Mouse (Mus musculus) forebrain, embryonic 15.5 days (tissue): ENCODE measurements around the gene Gm49711. TPM values are rescaled to one million over a fixed set of nuclear protein-coding genes. Genes with fewer than 3 reads are reported as not detected.

Source experiments
- ATAC-seq: fragments of 200-750 bp; cut with Nextera tagmentation; replicated peaks from 2 replicates; pipeline ENCODE4 v1.8.0; 2017; ENCODE audit warnings: mild to moderate bottlenecking, moderate TSS enrichment, moderate library complexity
- H3K27ac ChIP-seq: fragments of 300-500 bp; sonication (generic); replicated peaks from 2 replicates; pipeline ENCODE4 v1.5.1; 2015; ENCODE audit warnings: mild to moderate bottlenecking, inconsistent platforms
- H3K27me3 ChIP-seq: fragments of 300-500 bp; sonication (generic); 2 replicates; pipeline ENCODE4 v1.6.1; 2015; ENCODE audit warnings: inconsistent platforms
- H3K36me3 ChIP-seq: fragments of 300-500 bp; sonication (generic); 2 replicates; pipeline ENCODE4 v1.6.1; 2015; ENCODE audit warnings: mild to moderate bottlenecking, inconsistent platforms
- H3K4me1 ChIP-seq: fragments of 300-500 bp; sonication (generic); 2 replicates; pipeline ENCODE4 v1.6.1; 2015; ENCODE audit warnings: inconsistent platforms
- H3K4me2 ChIP-seq: fragments of 300-500 bp; sonication (generic); replicated peaks from 2 replicates; pipeline ENCODE4 v1.6.1; 2015; ENCODE audit warnings: mild to moderate bottlenecking, inconsistent platforms
- H3K4me3 ChIP-seq: fragments of 300-500 bp; sonication (generic); 2 replicates; pipeline ENCODE4 v1.5.1; 2015; ENCODE audit warnings: mild to moderate bottlenecking, inconsistent platforms
- H3K9ac ChIP-seq: fragments of 300-500 bp; sonication (generic); replicated peaks from 2 replicates; pipeline ENCODE4 v1.6.1; 2015; ENCODE audit warnings: mild to moderate bottlenecking, inconsistent platforms
- H3K9me3 ChIP-seq: fragments of 300-500 bp; sonication (generic); 2 replicates; pipeline ENCODE4 v1.6.1; 2016; ENCODE audit warnings: inconsistent platforms
- WGBS: fragments of 180-500 bp; shearing (Covaris S2); methylation state at CpG from one replicate; pipeline ENCODE4 v1.1.7; 2015; ENCODE audit warnings: mixed read lengths; 5-methylcytosine and 5-hydroxymethylcytosine counted together
- polyA plus RNA-seq: library from polyadenylated mRNA; unstranded; fragments of >200 nt; fragmentation: Nextera tagmentation; extraction: Ambion mirVana; gene quantifications from 2 replicates; pipeline ENCODE4 v1.2.1, GENCODE M21; 2015

Gm49711 gene
- polyA plus RNA-seq, 1 experiment from 2014 or later: 0.42 TPM

DNA sequence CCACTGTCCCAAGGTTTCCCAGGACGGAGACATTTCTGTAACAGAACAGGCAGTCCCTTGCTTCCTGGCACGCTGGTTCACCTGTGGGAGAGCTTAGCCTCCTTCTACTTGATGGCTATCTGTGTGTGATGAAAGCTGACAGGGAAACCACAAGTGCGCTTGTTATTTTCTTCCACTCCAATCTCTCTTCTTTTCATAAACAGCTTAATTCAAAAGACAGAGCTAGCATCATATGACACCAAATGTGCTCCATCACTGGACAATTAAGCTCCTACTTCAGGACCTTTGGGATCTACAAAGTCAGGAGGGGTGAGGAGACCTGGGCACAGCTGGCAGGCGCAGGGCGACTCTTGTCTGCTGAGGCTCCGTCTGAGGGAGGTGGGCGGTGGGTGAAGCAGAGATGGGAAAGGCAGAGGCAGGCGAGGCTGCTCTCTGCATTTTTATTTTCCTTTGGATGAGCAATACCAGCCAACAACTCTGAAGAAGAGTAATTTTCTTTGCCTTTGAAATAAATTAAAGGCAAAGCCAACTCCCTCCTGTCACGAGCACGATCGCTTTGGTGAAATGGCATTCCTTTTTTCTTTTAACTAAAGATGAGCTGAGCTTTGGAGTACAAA, 76.1 kb downstream of the Gm49711 start:
- no peak overlapping the region for H3K4me2 ChIP-seq
- no peak overlapping the region for H3K4me3 ChIP-seq
- no peaks in the 10 kb centered on the region for H3K9me3 ChIP-seq
- ATAC-seq: no peak
- no peaks in the 10 kb centered on the region for H3K36me3 ChIP-seq
- no peaks in the 10 kb centered on the region; the same call in 1 of the 2 replicates for H3K4me1 ChIP-seq
- 83% methylated on average over 11 of the region's 11 CpGs for WGBS
- H3K9ac ChIP-seq: no peak overlapping the region
- H3K27ac ChIP-seq: no peak overlapping the region
- H3K27me3 ChIP-seq: no peaks in the 10 kb centered on the region

DNA sequence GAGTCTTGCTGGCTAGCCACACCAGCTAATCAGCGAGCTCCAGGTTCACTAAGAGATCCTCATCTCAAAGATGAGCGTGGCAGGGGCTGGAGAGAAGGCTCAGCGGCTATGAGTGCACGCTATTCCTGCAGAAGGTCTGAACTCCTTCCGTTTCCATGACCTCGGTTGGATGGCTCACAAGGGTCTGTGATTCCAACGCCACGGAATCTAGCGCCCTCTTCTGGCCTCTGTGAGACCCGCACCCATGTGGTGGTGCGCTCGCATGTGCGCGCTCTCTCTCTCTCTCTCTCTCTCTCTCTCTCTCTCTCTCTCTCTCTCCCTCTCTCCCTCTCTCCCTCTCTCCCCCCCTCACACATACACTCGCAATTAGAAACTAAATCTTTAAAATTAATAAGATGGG, 78.2 kb downstream of the Gm49711 start:
- H3K4me1 ChIP-seq: peaks cover 9% of the 10 kb centered on the region
- H3K9ac ChIP-seq: no peak overlapping the region
- ATAC-seq: no peak
- no peaks in the 10 kb centered on the region for H3K27me3 ChIP-seq
- no peaks in the 10 kb centered on the region for H3K36me3 ChIP-seq
- H3K9me3 ChIP-seq: no peaks in the 10 kb centered on the region
- H3K4me3 ChIP-seq: no peak overlapping the region
- H3K4me2 ChIP-seq: no peak overlapping the region
- H3K27ac ChIP-seq: no peak overlapping the region
- WGBS: 92% methylated on average over 15 of the region's 15 CpGs

DNA sequence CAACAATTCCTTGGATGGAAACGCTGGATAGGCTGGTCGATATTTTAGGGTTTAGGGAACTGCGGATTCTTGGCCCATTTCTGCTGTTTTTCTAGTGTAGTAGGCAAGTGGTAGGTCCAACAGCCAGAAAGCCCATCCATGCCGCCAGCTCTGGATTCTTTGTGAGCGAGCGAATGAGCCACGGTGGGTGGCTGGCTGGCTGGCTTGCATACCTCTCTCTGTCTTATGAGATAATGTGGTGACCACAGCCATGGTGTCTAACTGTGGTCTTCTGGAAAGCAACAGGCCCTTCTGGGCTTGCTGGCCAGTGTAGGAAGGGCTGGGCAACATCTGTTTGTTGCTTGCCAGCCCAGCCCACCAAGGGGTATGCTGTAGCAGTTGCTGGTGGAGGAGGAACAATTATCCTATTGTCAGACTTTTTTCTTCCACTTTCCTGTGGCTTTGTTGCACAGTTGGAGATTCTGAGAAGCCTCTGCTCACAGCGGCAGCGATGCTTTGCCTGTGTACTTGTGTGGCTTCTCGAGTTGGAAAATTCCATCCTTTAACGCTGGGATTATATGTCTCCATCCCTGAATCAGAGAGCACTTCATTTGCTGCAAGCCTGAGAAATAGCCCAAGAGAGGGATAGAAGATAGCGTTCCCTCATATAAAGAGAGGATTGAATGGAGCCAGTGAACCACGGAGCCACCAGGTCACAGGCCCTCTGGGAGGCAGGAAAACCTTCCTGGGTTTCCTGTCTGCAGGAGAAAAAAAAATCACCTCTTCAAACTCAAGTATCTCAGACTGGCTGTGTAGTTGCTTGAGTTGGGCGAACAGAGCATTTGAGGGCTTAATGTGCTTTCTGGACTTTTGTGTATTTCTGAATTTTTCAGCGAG, 81.5 kb downstream of the Gm49711 start:
- ATAC-seq: no peak
- Histone ChIP-seq H3K4me1 (peaks cover 16% of the 10 kb centered on the region), H3K9ac (no peak overlapping the region), H3K4me3 (no peak overlapping the region), H3K9me3 (no peaks in the 10 kb centered on the region), H3K36me3 (no peaks in the 10 kb centered on the region), H3K27me3 (no peaks in the 10 kb centered on the region), H3K4me2 (no peak overlapping the region), H3K27ac (0 out of 2 replicates have a peak overlapping the region, but pooled peaks have one; percentile 19)
- WGBS: 33% methylated on average over 15 of the region's 15 CpGs

DNA sequence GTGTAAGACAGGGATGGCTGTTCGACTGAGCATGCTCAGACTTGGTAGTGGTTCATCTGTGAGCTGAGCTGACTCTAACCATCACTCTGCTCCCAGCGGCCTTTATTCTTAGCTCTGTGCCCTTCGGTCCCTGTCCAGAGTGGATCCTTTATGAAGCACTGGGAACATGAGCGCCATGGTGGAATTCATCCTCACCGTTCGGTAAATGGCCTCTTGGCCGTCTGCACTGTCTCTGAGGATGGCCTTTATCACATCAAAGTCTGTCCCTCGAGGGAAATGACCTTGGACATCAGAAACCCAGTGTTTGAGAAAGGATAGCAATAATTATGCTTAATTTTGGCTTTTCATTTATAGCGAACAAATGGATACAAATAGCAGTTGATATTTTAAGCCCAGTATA, 82.2 kb downstream of the Gm49711 start:
- no peaks in the 10 kb centered on the region for H3K27me3 ChIP-seq
- H3K4me2 ChIP-seq: no peak overlapping the region
- H3K4me3 ChIP-seq: no peak overlapping the region
- H3K9me3 ChIP-seq: no peaks in the 10 kb centered on the region
- 74% methylated on average over 9 of the region's 9 CpGs for whole genome bisulfite sequencing
- H3K36me3 ChIP-seq: no peaks in the 10 kb centered on the region
- H3K4me1 ChIP-seq: peaks cover 16% of the 10 kb centered on the region
- no peak overlapping the region for H3K9ac ChIP-seq
- ATAC-seq: no peak
- H3K27ac ChIP-seq: no peak overlapping the region

DNA sequence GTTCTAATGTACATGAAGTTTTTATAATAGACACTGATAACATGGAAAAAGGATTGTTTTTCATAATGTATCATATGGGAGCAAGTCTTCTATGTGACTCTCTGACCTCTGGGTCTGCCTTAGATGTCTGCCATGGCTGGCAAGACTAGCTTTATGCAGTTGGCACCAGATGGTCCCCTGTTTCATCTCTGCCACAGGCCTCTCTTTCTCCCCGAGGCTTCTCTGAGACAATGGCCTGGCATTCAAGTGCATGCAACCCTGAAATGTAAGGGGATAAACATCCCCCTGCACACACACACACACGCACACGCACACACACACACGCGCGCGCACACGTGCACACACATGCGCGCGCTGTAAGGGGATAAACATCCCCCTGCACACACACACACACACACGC, 82.9 kb downstream of the Gm49711 start:
- no peak for ATAC-seq
- no peaks in the 10 kb centered on the region for H3K36me3 ChIP-seq
- H3K4me3 ChIP-seq: no peak overlapping the region
- H3K9ac ChIP-seq: no peak overlapping the region
- peaks cover 16% of the 10 kb centered on the region for H3K4me1 ChIP-seq
- H3K4me2 ChIP-seq: no peak overlapping the region
- no peak overlapping the region for H3K27ac ChIP-seq
- 76% methylated on average over 12 of the region's 12 CpGs for WGBS
- H3K9me3 ChIP-seq: no peaks in the 10 kb centered on the region
- H3K27me3 ChIP-seq: no peaks in the 10 kb centered on the region

DNA sequence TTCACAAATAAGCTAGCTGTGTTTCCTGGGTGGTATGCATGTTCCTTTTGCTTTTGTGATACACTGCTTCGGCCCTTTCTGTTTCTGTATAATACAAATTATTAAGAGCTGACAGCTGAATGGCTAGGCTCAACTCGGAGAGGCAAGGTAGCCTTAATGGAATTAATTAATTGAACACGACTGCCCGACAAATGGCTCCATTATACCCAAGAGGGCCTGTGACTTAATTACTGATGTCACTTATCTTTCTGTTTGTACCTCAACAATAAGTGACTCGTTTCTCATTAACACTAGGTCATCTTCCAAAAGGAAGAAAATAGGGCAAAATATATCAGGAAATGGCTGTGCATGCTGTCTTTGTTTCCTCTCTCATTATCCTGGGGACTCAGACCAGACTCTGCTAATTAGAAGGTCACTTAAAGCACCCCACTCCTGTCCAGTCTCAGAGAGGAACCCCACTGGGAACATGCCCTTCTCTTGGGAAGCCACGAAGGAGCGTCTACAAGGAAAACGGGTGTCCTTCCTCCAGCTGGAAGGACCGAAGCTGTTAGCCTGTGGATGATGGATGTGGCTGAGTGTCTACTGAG, 84.4 kb downstream of the Gm49711 start:
- Histone ChIP-seq H3K36me3 (no peaks in the 10 kb centered on the region), H3K9ac (no peak overlapping the region), H3K4me2 (no peak overlapping the region), H3K4me1 (peaks cover 16% of the 10 kb centered on the region), H3K9me3 (no peaks in the 10 kb centered on the region), H3K27ac (0 out of 2 replicates have a peak overlapping the region, but pooled peaks have one; percentile 15), H3K27me3 (no peaks in the 10 kb centered on the region), H3K4me3 (no peak overlapping the region)
- ATAC-seq: no peak
- WGBS: 6% methylated on average over 9 of the region's 9 CpGs

DNA sequence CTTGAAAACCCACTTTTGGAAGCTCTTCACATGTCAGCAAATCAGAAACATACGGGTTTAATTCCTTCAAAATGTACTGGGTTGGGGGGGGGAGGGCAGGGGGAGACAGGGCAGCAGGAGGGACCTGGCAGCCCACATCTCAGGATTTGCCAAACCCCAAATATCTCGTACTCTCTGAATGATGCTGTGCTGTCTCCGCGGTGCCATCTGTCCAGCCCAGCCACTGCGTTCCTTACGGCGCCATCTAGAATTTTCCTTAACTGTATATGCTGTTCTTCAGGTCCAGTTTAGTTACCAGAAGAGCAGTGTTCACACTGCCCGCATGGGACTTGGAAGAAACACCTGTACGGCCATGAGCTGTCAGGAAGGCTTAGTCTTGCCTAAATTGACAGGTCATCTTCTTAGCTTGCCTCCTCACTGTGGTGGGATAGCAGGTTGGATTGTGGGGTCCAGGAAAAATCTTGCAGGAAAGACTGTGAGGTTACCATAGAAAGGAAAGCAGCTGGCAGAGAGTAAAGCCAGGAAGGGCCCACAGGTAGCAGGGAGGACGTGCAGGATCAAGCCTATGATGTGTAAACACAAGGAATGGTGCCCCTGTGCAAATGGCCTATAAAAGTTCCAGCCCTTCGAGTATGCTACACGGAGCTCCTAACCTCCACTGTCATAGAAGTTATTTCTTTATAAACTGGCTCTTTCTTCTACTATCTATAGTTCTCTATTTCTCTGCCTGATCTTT, 89.7 kb downstream of the Gm49711 start:
- H3K27ac ChIP-seq: no peak overlapping the region
- no peak overlapping the region for H3K4me2 ChIP-seq
- 0 out of 2 replicates have a peak, but pooled peaks cover under 1% of the 10 kb centered on the region for H3K4me1 ChIP-seq
- H3K4me3 ChIP-seq: no peak overlapping the region
- ATAC-seq: no peak
- H3K27me3 ChIP-seq: no peaks in the 10 kb centered on the region
- no peaks in the 10 kb centered on the region for H3K9me3 ChIP-seq
- no peaks in the 10 kb centered on the region for H3K36me3 ChIP-seq
- WGBS: 84% methylated on average over 12 of the region's 12 CpGs
- H3K9ac ChIP-seq: no peak overlapping the region

DNA sequence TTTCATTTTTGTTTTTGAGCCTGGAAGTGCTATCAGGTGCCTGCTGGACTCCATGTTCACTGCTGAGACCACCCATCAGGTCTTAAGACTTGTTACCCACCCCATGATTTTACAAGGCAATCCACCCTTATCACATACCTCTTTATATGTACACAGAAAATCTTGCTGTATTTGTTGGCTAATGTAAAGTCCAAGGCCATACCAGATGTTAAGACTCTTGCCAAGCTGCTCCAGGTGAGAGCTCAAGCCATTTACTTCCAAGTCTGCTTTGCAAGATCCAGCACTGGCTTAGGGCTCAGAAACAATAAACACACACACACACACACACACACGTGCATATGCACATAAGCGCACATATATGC, 90.2 kb downstream of the Gm49711 start:
- H3K36me3 ChIP-seq: no peaks in the 10 kb centered on the region
- H3K4me3 ChIP-seq: no peak overlapping the region
- no peak overlapping the region for H3K9ac ChIP-seq
- ATAC-seq: no peak
- H3K27me3 ChIP-seq: no peaks in the 10 kb centered on the region
- no peaks in the 10 kb centered on the region for H3K4me1 ChIP-seq
- no peak overlapping the region for H3K4me2 ChIP-seq
- no peak overlapping the region for H3K27ac ChIP-seq
- H3K9me3 ChIP-seq: no peaks in the 10 kb centered on the region
- WGBS: 84% methylated on average over 2 of the region's 2 CpGs

DNA sequence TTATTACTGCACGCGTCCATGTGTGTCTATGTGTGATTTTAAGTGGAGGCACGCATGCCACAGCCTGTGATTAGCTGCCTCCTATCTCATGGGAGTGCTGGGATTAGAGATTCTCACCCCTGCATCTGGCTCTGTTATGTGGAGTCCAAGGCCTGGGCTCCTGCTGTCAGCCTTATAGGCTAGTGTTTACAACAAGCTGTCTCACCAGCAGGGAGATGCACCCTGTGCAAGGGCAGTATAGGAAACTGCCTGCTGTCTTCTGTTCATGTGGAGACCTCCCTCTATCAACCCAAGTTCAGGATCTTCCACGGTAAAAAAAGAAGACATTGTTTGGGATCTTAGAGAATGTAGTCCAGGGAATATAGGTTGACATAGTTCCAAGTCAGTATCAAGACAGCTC, 92.9 kb downstream of the Gm49711 start:
- H3K27me3 ChIP-seq: no peaks in the 10 kb centered on the region
- H3K4me2 ChIP-seq: no peak overlapping the region
- H3K9me3 ChIP-seq: no peaks in the 10 kb centered on the region
- H3K4me3 ChIP-seq: no peak overlapping the region
- 65% methylated on average over 4 of the region's 4 CpGs for WGBS
- H3K27ac ChIP-seq: no peak overlapping the region
- no peaks in the 10 kb centered on the region for H3K4me1 ChIP-seq
- H3K9ac ChIP-seq: no peak overlapping the region
- no peak for ATAC-seq
- H3K36me3 ChIP-seq: no peaks in the 10 kb centered on the region

DNA sequence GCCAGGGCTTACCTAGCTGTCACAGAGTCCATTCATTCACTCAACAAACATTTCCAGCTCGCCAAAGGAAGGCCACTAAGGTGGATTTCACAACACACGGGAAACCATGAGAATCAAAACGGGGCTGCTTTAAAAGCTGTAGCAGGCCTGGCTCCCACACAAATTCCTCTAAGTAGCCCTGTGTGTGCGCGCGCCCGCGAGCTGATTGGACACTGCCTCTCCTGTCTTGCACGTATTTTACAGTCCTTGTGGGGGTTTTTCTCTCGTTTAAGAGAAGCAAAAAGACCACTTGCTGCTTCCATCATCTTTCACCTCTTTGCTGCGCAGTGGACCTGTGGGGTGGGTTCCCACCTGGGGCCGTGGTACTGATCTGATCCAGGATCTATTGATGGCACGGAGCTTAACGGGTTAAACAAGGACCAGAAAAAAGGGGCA, 99.9 kb downstream of the Gm49711 start:
- 1% methylated on average over 14 of the region's 14 CpGs for WGBS
- H3K27ac ChIP-seq: peak overlapping the region; percentile 62

DNA sequence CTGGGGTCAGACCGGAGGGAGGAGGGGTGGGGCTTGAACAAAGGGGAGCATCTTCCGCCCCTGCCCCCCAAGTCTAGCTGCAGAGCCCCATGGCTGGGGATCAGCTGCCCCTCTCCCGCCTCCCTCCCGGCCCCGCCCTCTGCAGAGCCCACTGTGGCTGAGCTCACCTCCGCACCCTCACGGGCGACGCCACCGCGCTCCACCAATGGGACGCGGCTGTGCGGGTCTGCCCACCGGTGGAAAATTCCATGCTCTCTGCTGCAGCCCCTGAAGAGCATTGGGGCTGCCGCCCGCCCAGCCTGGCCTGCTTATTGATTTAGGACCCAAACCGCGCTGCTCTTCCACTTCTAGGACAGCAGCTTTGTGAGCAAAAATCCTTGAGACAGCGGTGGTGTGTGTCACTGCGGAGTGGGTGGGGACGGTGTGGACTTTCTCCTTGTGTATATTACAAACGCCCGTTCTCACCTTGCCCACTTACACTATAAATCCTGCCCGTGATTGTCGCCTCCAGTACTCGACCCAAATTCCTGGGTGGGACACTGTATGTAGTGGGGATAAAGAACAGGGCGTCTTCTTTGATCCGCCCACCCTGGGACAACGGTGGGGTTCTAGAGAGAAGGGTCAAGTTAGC, 100.5 kb downstream of the Gm49711 start:
- ATAC-seq: peak; percentile 97

More for the DNA sequence above, 99.9 kb downstream of the Gm49711 start:
- Histone ChIP-seq H3K4me3 (peak overlapping the region; percentile 52), H3K4me1 (peaks cover 11% of the 10 kb centered on the region; the same call in 1 of the 2 replicates), H3K4me2 (peak overlapping the region; percentile 92), H3K9ac (peak overlapping the region; percentile 55), H3K36me3 (no peaks in the 10 kb centered on the region), H3K9me3 (no peaks in the 10 kb centered on the region), H3K27me3 (no peaks in the 10 kb centered on the region)
- peak; percentile 59 for ATAC-seq

More for the DNA sequence above, 100.5 kb downstream of the Gm49711 start:
- Histone ChIP-seq H3K27ac (peak overlapping the region; percentile 62), H3K9ac (peak overlapping the region; percentile 55), H3K4me1 (peaks cover 11% of the 10 kb centered on the region; the same call in 1 of the 2 replicates), H3K27me3 (no peaks in the 10 kb centered on the region), H3K36me3 (no peaks in the 10 kb centered on the region), H3K4me2 (peak overlapping the region; percentile 92), H3K9me3 (no peaks in the 10 kb centered on the region), H3K4me3 (peak overlapping the region; percentile 52)
- WGBS: 3% methylated on average over 30 of the region's 30 CpGs
